Mouse (Mus musculus): ENCODE measurements around the gene Pbrm1. TPM values are rescaled to one million over a fixed set of nuclear protein-coding genes. Genes with fewer than 3 reads are reported as not detected.

Pbrm1 gene
- polyA plus RNA-seq, 1 experiment from 2014 or later: 115 TPM

DNA sequence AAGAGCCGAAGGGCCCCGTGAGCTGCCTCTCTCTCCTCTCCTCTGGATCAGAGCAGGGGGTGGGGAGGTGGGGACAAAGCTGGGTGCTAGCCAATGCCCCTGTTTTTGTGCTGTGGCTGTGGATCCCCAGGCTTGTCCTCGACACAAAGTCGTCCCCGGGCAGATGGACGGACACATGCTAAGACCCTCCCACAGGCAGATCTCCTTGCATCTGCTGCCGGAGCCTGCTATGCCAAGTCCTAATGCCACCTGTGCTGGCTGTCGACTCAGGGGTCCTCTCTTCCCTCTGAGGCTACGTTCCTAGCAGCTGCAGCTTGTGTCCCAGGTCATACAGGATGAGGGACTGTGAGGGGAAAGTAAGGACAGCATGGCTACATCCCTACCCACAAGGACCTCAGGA is 147.9 kb downstream of the Pbrm1 start:
- ATAC-seq (ENCODE audit: low read depth): no peak
- peak overlapping the region; percentile 56 for H3K9ac ChIP-seq (ENCODE audit: low read length)
- H3K27ac ChIP-seq (ENCODE audit: low read length): no peak overlapping the region

DNA sequence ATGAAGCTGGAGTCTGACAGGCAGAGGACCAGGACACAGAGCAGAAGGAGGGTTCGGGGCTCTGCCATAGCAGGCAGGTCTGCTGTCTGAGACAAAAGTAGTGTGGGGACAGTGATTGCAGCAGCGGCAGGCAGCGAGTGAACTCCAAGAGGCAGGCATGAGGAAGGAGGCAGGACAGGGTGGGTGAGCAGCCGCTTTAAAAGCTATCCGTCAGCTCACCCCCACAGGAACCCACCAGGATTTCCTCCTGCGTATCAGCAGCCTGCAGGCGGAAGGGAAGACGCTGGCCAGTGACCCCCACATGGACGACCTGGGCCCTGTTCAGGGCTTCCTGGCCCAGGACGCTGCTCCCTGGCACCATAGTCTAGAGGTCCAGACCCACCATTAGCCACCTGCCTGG is 149.5 kb downstream of the Pbrm1 start, which contains the start of gene Stab1:
Gene Stab1 (minus strand): TSS at position 217 of the 400 bp plus-strand sequence.
- Histone ChIP-seq H3K4me2 (ENCODE audit: low read depth, low read length) (peak within 1 kb of the TSS; percentile 46), H3K4me1 (replicated peaks; ENCODE audit: control insufficient read depth, insufficient read depth, low read length) (peaks cover 5% of the 10 kb centered on the region; the same call in 1 of the 2 replicates), H3K36me3 (ENCODE audit: control insufficient read depth, insufficient read depth, low read length) (peaks cover 28% of the 10 kb centered on the region), H3K4me3 (ENCODE audit: low read length) (peak within 1 kb of the TSS; percentile 43), H3K27ac (ENCODE audit: low read length) (0 out of 2 replicates have a peak within 1 kb of the TSS, but pooled peaks have one; percentile 15), H3K9me3 (ENCODE audit: control insufficient read depth, low read length) (no peaks in the 10 kb centered on the region), H3K27me3 (ENCODE audit: control insufficient read depth, insufficient read depth, low read depth, low read length) (no peaks in the 10 kb centered on the region), H3K9ac (ENCODE audit: low read length) (peak within 1 kb of the TSS; percentile 56)
- WGBS: 24% methylated on average over 10 of the region's 10 CpGs
- ATAC-seq (ENCODE audit: low read depth): peak; percentile 65

More for the DNA sequence above, 147.9 kb downstream of the Pbrm1 start:
- H3K36me3 ChIP-seq (ENCODE audit: control insufficient read depth, insufficient read depth, low read length): peaks cover 12% of the 10 kb centered on the region
- 0 out of 2 replicates have a peak, but pooled peaks cover 2% of the 10 kb centered on the region for H3K4me1 ChIP-seq (replicated peaks; ENCODE audit: control insufficient read depth, insufficient read depth, low read length)
- H3K9me3 ChIP-seq (ENCODE audit: control insufficient read depth, low read length): no peaks in the 10 kb centered on the region
- H3K4me3 ChIP-seq (ENCODE audit: low read length): peak overlapping the region; percentile 43
- WGBS: 37% methylated on average over 9 of the region's 9 CpGs
- no peaks in the 10 kb centered on the region for H3K27me3 ChIP-seq (ENCODE audit: control insufficient read depth, insufficient read depth, low read depth, low read length)
- H3K4me2 ChIP-seq (ENCODE audit: low read depth, low read length): peak overlapping the region; percentile 46

DNA sequence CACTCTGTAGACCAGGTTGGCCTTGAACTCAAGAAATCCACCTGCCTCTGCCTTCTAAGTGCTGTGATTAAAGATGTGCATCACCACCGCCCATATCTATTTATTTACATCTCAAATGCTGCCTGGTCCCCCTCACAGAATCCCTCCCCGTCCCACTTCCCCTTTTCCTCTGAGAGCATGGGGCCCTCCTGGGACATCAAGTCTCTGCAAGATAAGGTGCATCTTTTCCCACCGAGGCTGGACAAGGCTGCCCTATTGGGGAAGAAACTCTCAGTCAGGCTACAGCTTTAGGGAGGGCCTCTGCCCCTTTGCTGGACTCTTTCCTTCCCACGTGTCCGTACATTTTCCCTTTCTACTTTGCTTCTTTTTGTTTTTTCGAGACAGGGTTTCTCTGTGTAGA is 150.6 kb downstream of the Pbrm1 start:
- Histone ChIP-seq H3K4me2 (ENCODE audit: low read depth, low read length) (no peak overlapping the region), H3K27ac (ENCODE audit: low read length) (no peak overlapping the region), H3K36me3 (ENCODE audit: control insufficient read depth, insufficient read depth, low read length) (peaks cover 38% of the 10 kb centered on the region), H3K9me3 (ENCODE audit: control insufficient read depth, low read length) (no peaks in the 10 kb centered on the region), H3K4me1 (replicated peaks; ENCODE audit: control insufficient read depth, insufficient read depth, low read length) (peaks cover 6% of the 10 kb centered on the region; the same call in 1 of the 2 replicates), H3K27me3 (ENCODE audit: control insufficient read depth, insufficient read depth, low read depth, low read length) (no peaks in the 10 kb centered on the region), H3K9ac (ENCODE audit: low read length) (no peak overlapping the region), H3K4me3 (ENCODE audit: low read length) (no peak overlapping the region)
- 55% methylated on average over 6 of the region's 6 CpGs for WGBS
- ATAC-seq (ENCODE audit: low read depth): no peak

DNA sequence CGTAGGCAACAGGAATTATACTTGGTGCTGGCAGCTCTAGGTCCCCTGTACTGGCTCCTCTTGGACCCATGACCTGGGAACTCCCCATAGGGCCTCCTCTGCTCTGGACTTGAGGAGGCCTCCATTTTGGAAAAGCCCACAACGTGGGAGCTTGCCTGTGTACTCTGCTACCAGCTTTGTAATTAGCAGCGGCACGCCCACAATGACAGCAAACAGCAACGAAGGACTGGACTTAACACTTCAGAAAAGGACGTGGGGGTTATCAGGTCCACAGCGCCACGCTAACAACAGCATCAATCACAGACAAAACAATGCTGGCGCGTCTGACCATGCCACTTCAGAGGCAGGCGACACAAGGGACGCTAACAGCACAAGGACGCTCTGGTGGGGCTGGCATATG is 152.0 kb downstream of the Pbrm1 start:
- no peak overlapping the region for H3K27ac ChIP-seq (ENCODE audit: low read length)
- no peak overlapping the region for H3K4me3 ChIP-seq (ENCODE audit: low read length)
- peaks cover 48% of the 10 kb centered on the region for H3K36me3 ChIP-seq (ENCODE audit: control insufficient read depth, insufficient read depth, low read length)
- no peaks in the 10 kb centered on the region for H3K9me3 ChIP-seq (ENCODE audit: control insufficient read depth, low read length)
- no peaks in the 10 kb centered on the region for H3K27me3 ChIP-seq (ENCODE audit: control insufficient read depth, insufficient read depth, low read depth, low read length)
- H3K4me1 ChIP-seq (replicated peaks; ENCODE audit: control insufficient read depth, insufficient read depth, low read length): peaks cover 6% of the 10 kb centered on the region; the same call in 1 of the 2 replicates
- no peak for ATAC-seq (ENCODE audit: low read depth)
- H3K4me2 ChIP-seq (ENCODE audit: low read depth, low read length): no peak overlapping the region
- WGBS: 77% methylated on average over 13 of the region's 13 CpGs
- H3K9ac ChIP-seq (ENCODE audit: low read length): no peak overlapping the region

Other genes starting within 250 kb of the Pbrm1 start
- 27.0 and 38.3 TPM in 2 replicates for gene Tmem110, start 193.5 kb upstream of the Pbrm1 start, polyA plus RNA-seq (2015; fragmentation: Nextera tagmentation; extraction: Ambion mirVana)
- gene Mustn1, start 139.9 kb upstream of the Pbrm1 start, polyA plus RNA-seq (2015; fragmentation: Nextera tagmentation; extraction: Ambion mirVana): 9.9 and 12.6 TPM in 2 replicates
- 0.59 and 3.7 TPM in 2 replicates for gene Itih4, start 132.7 kb upstream of the Pbrm1 start, polyA plus RNA-seq (2015; fragmentation: Nextera tagmentation; extraction: Ambion mirVana)
- 0.98 and 8.5 TPM in 2 replicates for gene Itih3, start 95.4 kb upstream of the Pbrm1 start, polyA plus RNA-seq (2015; fragmentation: Nextera tagmentation; extraction: Ambion mirVana)
- 0.09 and 1.1 TPM in 2 replicates for gene Itih1, start 75.8 kb upstream of the Pbrm1 start, polyA plus RNA-seq (2015; fragmentation: Nextera tagmentation; extraction: Ambion mirVana)
- 13.0 and 14.0 TPM in 2 replicates for gene Nek4, start 67.8 kb upstream of the Pbrm1 start, polyA plus RNA-seq (2015; fragmentation: Nextera tagmentation; extraction: Ambion mirVana)
- 67.9 and 70.2 TPM in 2 replicates for gene Glt8d1, start 17.7 kb upstream of the Pbrm1 start, polyA plus RNA-seq (2015; fragmentation: Nextera tagmentation; extraction: Ambion mirVana)
- gene Spcs1, start 17.5 kb upstream of the Pbrm1 start, polyA plus RNA-seq (2015; fragmentation: Nextera tagmentation; extraction: Ambion mirVana): 434 and 441 TPM in 2 replicates
- gene Gnl3, start within 50 bp of the Pbrm1 start, polyA plus RNA-seq (2015; fragmentation: Nextera tagmentation; extraction: Ambion mirVana): 65.8 and 76.2 TPM in 2 replicates
- gene Smim4, start 109.8 kb downstream of the Pbrm1 start, polyA plus RNA-seq (2015; fragmentation: Nextera tagmentation; extraction: Ambion mirVana): 79.4 and 82.2 TPM in 2 replicates
- gene Nt5dc2, start 111.9 kb downstream of the Pbrm1 start, polyA plus RNA-seq (2015; fragmentation: Nextera tagmentation; extraction: Ambion mirVana): 379 and 414 TPM in 2 replicates
- 48.9 and 52.1 TPM in 2 replicates for gene Stab1, start 149.5 kb downstream of the Pbrm1 start, polyA plus RNA-seq (2015; fragmentation: Nextera tagmentation; extraction: Ambion mirVana)
- gene Tnnc1, start 189.2 kb downstream of the Pbrm1 start, polyA plus RNA-seq (2015; fragmentation: Nextera tagmentation; extraction: Ambion mirVana): 93.6 and 113 TPM in 2 replicates
- gene Nisch, start 197.8 kb downstream of the Pbrm1 start, polyA plus RNA-seq (2015; fragmentation: Nextera tagmentation; extraction: Ambion mirVana): 377 and 397 TPM in 2 replicates
- 2.3 and 2.7 TPM in 2 replicates for gene Sema3g, start 198.7 kb downstream of the Pbrm1 start, polyA plus RNA-seq (2015; fragmentation: Nextera tagmentation; extraction: Ambion mirVana)
- gene Phf7, start 232.2 kb downstream of the Pbrm1 start, polyA plus RNA-seq (2015; fragmentation: Nextera tagmentation; extraction: Ambion mirVana): 13.5 TPM in 2 replicates
- 79.8 and 82.2 TPM in 2 replicates for gene Bap1, start 232.3 kb downstream of the Pbrm1 start, polyA plus RNA-seq (2015; fragmentation: Nextera tagmentation; extraction: Ambion mirVana)